Mouse (Mus musculus): ENCODE results near the gene Apoc2.
"Not testable (repeated sequence)": the region's sequence is repeated elsewhere in the genome, so short reads cannot be mapped to it uniquely, and the experiment has no call there.

The Apoc2 gene

DNA sequence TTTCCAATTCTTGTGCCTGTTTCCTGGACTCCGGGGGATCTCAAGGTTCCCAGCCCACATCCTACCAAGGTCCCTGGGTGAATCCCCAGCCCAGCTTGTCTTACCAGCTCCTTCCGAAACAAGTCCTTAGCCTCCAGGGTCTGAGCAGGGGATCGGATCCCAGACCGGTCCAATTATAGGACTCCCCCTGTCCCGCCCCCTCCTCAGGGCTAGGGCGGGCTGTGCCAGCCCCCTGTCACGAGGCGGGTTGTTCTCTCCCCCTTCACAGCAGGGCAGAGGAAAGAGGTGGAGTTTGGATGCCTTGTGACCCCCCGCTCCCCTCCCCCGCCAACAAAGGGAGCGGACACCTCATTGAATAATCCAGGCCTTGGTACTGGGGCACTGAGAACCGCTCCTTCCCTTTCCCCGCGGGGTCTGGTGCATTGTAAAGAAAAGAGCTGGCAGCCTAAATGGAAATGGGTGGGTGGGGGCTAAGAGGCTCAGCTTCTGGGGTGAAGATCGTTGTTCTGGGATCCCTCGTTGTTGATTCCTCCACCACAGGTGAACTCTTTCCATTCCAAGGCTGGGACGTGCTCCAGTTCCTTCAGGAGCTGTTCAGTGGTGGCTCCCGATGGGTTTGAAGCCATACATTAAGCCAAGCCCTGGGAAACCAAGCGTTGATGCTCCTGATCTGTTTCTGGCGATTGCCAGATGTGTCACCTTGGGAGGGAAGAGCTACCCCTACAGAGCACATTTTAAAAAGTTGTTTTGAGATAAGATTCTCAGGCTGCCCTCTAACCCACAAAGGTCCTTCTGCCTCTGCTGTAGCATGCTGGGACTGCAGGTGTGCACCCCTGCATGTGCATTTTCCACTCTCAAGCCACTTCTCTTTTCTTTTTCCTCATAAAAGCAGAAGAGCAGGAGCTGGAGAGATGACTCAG is 21.4 kb upstream of the Apoc2 start, which contains the start of gene Apoe:
Gene Apoe (minus strand): TSS at position 282 of the 920 bp plus-strand sequence.
- DNase-seq (ENCODE audit: low spot score) = no peak

DNA sequence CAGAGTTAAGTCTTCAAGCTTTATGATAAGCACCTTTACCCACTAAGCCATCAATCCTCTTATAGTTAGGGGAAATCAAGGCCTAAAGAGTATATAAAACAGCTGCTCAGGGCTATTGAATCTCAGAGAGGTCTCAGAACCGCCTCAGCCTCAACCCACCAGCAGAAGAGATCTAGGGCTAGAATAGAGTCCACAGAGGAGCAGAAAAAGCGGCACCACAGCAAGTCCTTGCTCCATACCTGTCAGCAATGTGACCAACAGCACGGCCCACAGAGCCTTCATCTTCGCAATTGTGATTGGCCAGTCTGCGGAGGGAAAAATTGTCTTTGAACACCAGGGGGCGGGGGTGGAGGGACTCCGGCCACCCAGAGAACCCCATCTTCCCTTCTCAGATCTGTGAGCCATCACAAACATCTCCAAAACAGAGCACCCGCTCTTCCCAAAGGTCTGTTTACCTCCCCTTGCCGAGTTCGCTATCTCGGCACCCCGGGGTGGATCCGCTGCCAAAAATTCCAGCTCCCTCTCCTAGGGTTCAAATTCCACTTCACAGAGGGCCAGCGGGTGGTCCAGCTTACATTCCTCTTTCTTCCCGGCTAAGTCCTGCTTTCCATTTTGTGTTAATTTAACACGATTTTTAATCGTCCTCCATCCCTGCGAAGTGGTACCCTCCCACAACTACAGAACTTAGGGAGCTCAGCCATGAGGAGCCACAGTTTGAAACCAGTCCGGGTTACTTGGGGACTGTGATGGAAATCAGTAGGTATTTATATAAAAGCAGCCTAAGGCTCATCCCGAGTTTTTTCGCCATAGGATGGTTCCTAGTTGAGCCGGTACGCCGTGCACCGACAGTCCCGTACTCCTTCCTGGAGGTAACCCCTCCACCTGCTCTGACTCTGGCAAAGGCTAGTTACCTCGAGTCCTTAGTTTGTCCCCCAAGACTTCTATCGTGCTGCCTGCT is 20.5 kb upstream of the Apoc2 start:
- no peak for DNase-seq (ENCODE audit: low spot score)

DNA sequence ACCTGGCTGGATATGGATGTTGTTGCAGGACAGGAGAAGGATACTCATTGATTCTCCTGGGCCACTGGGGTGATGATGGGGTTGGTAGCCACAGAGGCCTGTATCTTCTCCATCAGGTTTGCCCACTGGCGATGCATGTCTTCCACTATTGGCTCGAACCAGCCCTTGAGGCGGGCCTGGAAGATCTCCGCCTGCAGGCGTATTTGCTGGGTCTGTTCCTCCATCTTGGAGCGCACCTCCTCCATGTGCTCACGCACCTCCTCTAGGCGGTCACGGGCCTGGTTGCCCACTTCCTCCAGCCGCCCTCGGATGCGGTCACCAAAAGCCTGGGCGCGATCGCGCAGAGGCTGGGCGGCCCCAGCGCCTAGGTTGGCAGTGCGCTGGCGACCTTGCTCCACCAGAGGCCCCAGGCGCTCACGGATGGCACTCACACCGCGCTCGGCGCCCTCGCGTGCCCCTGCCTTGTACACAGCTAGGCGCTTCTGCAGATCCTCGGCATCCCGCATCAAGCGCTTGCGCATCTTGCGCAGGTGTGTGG is 18.7 kb upstream of the Apoc2 start:
- no peak for DNase-seq (ENCODE audit: low spot score)

DNA sequence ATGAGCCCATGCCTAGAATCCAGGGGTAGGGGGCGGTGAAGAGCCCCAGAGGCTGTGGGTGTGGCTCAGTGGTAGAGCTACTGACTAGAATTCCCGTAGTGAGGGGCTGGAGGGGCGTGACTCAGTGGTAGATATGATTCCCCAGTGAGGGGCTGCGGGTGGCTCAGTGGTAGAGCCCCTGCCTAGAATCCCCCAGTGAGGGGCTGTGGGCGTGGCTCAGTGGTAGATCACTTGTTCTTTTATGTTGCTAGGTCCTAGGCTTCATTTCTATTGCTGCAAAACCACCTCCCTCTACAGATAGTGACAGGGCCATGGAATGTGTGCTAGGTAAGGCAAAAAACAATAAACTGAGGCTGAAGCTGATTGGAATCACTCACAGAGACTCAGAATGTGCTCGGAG is 18.1 kb upstream of the Apoc2 start:
- no peak for DNase-seq (ENCODE audit: low spot score)

DNA sequence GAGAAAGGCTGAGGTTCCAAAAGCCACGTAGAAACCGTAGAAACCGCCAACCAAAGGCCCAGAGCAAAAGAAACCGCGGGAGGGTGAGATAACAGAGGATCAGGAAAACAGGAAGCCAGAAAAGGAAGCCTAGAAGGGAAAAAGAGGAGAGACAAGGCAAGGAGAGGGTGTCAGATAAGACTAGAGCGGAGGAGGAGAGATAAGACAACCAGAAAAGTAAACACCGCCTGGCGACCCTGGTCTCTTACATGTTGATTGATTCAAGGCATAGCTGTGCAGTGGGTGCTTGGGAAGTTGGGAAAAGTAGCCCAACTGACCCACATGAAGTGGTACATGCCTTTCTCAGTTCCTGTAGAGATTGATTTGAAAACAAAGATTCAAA is 17.5 kb upstream of the Apoc2 start:
- no peak for DNase-seq (ENCODE audit: low spot score)

DNA sequence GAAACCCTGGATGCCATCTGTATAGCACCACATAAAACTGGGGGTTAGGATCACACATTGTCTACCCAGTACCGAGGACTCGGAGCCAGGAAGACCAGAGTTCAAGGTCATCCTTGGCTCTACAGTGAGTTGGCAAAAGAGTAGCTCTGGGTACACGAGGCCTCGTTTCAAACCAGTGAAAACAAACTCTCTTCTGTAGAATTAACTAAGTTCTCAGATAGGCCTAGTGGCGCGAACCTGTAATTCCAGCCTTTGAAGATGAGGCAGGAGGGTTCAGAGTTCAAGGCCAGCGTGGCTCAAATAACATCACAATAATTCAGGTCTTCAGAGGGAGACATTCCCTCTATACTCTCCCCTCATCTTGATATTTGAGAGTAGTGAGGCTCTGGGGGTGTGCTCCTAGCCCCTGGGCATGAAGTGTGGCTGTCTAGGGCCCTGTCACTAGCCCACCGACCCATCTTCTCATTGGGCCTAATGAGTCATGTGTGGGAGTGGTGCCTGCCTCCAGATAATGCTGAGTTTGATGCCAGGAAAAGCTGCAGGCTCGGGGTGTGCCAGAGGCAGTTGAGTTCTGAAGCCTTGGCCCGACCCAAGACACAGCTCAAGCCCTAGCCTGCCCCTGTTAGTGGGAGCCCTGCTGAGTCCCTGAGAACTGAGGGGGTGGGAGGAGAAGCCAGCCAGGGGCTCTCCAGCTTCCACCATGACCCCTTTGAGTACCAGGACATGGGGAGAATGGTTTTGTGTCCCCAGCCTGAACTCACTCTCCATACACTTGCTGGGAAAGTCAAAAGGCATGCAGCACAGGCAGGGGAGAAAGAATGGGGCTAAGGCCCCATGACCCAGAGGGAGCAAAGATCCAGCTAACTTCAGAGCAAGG is 16.8 kb upstream of the Apoc2 start:
- no peak for DNase-seq (ENCODE audit: low spot score)

DNA sequence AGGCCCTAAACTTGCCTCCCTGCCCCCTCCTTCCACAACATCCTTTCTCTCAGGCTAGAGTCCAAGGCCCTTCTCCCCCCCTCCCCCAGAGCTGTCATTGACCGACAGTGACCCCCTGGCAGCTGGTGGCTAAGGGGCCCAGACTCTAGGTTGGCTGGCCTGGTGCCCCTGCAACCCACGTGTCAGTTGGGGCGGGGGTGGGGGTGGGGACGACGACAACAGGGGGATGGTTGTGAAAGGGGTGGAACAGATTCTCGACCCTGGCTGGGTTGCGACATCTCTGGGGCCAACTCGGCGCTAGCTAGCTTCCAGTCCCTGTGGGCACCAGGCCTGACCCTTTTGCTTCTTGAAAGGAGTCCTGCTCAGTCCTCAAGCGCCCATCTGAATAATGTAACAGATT is 15.7 kb upstream of the Apoc2 start:
- no peak for DNase-seq (ENCODE audit: low spot score)

DNA sequence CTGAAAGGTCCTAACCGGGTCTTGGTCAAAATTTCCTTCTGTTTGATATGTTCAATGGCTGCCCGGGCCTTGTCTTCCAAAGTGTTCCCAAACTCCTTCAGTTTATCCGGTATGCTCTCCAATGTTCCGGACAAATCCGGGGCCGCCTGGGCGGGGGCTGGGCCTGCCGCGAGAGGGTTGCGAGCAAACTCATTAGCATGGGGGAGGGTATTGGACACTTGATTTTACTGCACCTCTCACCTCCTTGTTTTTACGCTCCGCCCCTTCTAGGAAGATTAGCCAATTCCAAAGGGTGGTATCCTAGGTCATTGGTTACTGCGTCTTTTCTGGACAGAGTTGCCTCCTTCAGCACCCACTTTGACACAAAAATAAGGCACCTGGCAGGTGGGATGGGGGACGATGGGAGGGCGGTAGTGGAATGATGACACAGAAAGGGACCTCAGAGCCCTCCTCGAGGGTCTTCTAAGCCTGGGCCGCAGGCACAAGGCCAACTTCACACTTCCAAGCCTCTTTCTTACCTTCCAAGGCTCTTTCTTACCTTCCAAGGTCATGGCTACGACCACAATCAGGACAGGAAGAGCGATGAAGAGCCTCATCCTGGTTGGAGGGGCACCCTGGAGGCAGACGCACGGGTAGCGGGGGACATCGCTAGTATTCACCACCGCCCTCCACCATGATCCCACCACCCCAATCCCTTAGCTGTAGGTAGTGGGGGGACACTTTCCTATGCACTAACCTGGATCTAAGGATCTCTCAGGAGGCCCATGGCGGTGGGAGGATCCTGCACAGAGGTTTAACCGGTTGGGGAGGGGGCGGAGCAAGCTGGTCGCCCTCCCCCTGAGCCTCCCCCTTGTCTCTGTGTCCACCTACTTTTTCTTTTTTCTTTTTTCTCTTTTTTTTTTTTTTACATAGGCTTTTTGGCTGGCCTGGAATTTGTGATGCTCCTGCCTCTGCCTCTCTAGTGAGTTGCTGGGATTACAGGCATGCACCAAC is 14.4 kb upstream of the Apoc2 start, which contains the start of gene Apoc1:
Gene Apoc1 (minus strand): TSS at position 788 of the 993 bp plus-strand sequence.
- no peak for DNase-seq (ENCODE audit: low spot score)

DNA sequence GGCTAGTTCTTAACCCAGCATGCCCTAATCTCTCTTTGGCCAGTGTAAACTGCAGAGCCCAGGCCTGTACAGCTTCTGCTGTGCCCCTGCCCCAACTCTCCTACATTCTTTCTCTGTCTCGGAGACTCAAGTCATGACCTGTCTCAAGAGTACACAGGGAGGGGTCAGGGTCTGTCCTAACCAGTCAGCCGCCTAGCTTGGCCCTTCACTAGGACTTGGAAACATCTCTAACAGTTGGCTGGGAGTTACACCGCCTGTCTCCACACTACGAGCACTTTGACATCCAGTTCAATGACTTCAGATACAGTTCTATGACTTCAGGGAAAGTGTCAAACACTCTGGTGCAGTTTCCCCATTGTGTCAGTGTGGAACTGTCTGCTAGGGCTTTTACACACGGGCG is 13.7 kb upstream of the Apoc2 start:
- no peak for DNase-seq (ENCODE audit: low spot score)

DNA sequence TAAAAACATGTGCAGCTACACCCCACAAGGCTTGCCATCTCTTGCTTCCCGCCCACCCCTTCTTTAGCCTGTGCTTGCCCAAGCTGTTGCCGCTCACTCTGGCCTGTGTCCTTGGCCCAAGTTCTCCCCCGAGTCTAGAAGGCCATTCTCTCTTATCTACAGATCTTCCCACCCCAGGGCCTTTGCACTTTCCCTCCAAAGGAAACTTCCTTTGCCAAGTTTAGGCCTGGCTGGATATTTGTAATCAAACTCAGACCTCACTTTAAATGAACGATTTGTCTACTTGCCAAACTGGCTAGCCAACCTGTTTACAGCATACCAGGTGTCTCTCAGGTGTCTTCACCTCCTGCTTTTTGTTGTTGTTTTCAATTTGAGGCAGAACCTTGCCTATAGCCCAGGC is 13.1 kb upstream of the Apoc2 start:
- no peak for DNase-seq (ENCODE audit: low spot score)

DNA sequence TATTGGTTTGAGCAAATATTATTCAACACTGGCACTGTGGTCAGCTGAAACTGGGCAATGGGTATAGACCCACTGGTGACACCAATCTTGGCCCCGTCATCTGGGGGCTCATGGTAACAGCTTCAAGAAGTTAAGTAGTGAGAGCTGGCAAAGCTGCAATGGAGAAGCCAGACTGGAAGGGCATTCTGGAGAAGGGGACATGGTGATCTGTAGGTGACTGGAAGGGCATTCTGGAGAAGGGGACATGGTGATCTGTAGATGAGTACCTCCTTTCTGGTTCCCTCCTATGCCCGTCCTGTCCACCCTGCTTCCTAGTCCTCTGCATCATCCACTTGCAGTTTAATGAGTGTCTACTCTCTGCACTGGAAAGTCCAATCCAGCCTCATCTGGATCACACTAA is 10.9 kb upstream of the Apoc2 start:
- DNase-seq (ENCODE audit: low spot score) = no peak

DNA sequence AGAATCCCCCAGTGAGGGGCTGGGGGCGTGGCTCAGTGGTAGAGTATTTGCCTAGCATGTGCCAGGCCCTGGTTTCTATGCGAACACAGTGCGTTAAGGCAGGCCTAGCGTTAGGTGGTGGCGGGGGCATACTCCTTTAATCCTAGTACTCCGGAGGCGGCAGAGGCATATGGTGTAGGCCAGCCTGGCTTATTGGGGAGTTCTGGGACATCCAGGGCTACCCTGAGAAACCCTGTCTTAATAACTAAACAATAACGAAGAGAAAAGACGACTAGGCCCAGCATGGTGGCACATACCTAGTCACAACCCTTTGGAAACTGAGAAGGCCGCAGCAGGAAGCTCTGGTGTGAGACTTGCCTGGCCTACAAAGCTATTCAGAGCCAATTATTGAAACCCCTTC is 10.4 kb upstream of the Apoc2 start:
- no peak for DNase-seq (ENCODE audit: low spot score)

DNA sequence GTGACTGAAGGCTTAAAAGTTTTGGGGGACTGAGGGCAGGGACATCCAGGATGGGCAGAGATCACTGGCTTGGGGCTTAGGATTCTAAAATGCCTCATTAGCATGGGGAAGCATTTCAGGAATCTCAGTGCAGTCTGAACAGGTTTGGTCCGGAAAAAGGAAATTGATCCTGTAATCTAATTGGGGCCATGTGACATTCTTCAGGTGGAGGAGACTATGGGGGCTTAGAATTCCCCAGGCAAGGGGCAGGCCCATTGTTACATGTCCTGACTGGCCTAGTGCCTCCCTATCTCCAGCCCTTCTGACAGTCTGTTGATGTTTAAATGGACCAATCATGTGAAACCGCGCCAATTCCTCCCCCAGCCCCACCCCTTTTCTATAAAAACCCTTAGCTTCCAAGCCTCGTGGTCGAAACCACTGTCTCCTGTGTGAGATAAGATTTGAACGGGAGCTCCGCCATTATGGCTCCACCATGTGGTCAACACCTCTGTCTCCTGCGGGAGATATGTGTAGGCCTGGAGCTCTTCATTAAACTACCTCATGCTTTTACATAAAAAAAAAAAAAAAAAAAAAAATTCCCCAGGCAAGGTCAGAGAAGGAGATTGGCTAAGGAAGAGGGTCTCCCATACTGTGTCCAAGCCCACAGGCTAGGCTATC is 9.3 kb upstream of the Apoc2 start:
- not testable (repeated sequence) for DNase-seq (ENCODE audit: low spot score)

DNA sequence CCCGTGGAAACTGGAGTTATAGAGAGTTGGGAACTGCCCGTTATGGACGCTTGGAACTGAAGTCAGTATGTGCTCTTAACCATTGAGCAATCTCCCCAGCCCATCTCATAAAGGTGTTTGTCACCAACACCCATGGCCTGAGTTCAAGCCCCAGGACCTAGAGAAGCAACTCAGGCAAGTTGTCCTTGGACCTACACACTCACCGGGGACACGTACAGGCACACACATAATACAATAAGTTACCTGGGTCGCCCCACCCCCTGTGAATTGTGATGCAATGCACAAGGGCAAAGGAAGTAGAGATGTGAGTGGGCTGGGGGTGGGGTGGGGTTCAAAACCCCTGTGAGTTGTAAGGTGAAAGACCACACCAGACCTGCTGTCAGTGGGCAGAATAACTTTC is 8.8 kb upstream of the Apoc2 start:
- no peak for DNase-seq (ENCODE audit: low spot score)

DNA sequence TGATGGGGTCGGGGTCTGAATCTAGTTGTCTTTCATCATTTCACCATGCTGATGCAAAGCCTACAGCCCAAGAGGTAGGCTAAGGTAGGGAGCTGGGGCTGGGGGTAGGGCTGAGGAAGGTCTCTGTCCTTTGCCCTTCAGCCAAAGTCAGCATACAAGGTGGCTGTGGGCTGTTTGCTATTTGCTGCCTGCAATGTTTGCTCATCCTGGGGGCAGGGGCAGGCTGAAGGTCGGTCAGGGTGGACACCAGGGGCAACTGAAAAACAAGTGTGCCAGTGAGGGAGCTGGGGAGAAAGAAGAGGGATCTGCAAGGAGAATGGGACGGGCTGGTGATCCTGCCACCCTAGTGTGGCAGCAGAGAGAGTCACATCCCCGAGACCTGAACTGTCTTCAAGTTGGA is 7.6 kb upstream of the Apoc2 start:
- DNase-seq (ENCODE audit: low spot score) = no peak

DNA sequence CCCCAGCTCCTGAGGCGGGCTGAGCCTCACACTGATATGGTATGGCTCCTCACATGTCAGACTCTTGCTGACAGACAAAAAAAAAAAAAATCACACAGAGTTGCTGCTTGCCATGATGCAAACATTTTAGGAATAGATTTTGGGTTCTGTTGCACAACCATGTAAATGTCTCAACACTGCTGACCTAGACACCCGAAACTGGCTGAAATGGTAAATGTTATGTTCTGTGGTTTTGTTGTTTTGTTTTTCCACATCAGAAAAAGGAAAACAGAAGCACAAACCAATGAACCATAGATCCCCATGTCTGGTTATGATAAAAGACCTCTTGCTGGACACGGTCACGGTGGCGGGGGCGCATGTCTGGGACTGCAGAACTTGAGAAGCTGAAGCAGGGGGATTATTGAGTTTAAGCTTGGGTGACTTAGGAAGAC is 6.0 kb upstream of the Apoc2 start:
- DNase-seq (ENCODE audit: low spot score) = no peak

DNA sequence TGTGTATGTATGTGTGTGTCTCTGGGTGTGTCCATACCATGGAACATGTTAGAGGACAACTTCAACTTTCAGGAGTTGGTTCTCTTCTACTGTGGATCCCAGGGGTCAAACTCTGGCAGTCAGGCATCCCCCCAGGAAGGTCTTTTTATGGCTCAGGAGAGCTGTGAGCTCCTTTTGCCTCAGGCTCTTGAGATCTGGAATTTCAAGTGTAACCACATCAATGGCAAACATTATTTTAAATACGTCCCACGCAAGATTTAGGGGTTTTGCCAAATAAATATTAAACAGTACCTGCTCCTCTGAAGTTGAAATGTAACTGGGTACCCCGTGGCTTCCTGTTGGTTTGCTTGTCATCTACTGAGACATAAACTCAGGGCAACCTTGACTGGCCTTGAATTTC is 5.2 kb upstream of the Apoc2 start:
- no peak for DNase-seq (ENCODE audit: low spot score)

DNA sequence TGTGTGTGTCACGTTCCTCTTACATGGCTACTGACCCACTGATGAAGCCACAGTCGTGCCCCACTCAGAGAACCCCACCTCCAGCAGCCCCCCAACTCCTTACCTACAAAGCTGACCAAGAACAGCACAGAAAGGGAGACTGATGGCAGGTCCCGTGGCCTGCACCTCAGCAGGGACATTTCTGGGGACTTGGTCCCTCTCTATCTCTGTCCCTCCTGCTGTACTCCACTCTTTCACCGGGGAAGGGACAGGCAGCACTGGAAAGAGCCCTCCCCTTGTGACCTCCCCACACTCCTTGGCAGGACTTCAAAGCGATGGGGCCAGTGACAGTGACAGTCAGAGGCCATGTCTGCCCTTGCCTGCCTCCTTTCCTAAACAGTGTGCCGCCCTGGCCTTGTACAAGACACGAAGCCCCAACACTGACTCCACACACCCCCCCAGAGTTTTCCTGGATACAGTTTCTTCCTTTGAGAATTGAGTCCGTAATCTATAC is 3.5 kb upstream of the Apoc2 start, which contains the start of the genes Gm44805 and Apoc4:
Gene Gm44805 (minus strand): TSS at position 222 of the 493 bp plus-strand sequence.
Gene Apoc4 (minus strand): TSS at position 278 of the 493 bp plus-strand sequence.
- DNase-seq (ENCODE audit: low spot score) = no peak

DNA sequence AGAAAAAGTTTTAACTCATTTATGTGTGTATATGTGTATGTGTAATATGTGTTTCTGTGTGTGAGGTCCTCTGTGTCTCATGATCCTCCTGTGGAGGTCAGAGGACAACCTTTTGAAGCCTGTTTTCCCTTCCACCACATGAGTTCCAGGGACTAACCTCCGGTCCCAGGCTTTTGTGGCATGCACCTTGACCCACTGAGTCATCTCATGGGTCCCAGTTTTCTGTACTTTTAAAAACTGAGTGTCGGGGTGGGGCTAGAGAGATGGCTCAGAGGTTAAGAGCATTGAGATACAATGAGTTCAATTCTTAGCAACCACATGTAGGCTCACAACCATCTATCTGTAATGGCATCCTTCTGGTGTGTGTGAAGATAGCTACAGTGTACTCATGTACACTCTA is 3.0 kb upstream of the Apoc2 start:
- no peak for DNase-seq (ENCODE audit: low spot score)
